Mouse (Mus musculus) olfactory bulb, adult 2 months (tissue): ENCODE data around the gene Camta1. TPM values are rescaled to one million over a fixed set of nuclear protein-coding genes. Genes with fewer than 3 reads are reported as not detected.

Experiments
- H3K27ac ChIP-seq: fragments of 200-500 bp; 2 replicates; pipeline ENCODE4 v1.5.1; 2012; ENCODE audit warnings: low read depth, low read length; ENCODE audit not compliant: insufficient read depth
- H3K4me1 ChIP-seq: fragments of 200-500 bp; 2 replicates; pipeline ENCODE4 v1.6.1; 2012; ENCODE audit warnings: low read length; ENCODE audit not compliant: control insufficient read depth, insufficient read depth
- H3K4me3 ChIP-seq: fragments of 200-500 bp; 2 replicates; pipeline ENCODE4 v1.5.1; 2012; ENCODE audit warnings: mild to moderate bottlenecking, low read depth, low read length, moderate library complexity; ENCODE audit not compliant: insufficient read depth
- CTCF ChIP-seq: fragments of 200-500 bp; IDR thresholded peaks from 2 replicates; pipeline ENCODE4 v1.5.1; 2012; ENCODE audit warnings: low read depth, mild to moderate bottlenecking, low read length, moderate library complexity; ENCODE audit not compliant: insufficient read depth
- POLR2A ChIP-seq: fragments of 200-500 bp; IDR thresholded peaks from 2 replicates; pipeline ENCODE4 v1.6.1; 2012; ENCODE audit warnings: mild to moderate bottlenecking, low read depth, low read length, moderate library complexity; ENCODE audit not compliant: insufficient read depth
- WGBS: fragments of 180-500 bp; shearing (Covaris S2); methylation state at CpG from one replicate; pipeline ENCODE4 v1.1.7; 2018; 5-methylcytosine and 5-hydroxymethylcytosine counted together
- polyA plus RNA-seq: library from polyadenylated mRNA; stranded (reverse); fragments of >200 nt; gene quantifications from 2 replicates; pipeline ENCODE4 v1.2.4, GENCODE M21; 2012; ENCODE audit warnings: low replicate concordance; ENCODE audit not compliant: missing spikeins, insufficient read depth, insufficient read length

The Camta1 gene
- polyA plus RNA-seq, 1 experiment: 363 TPM

- H3K4me3 ChIP-seq: no peak overlapping the region
- H3K27ac ChIP-seq: no peak overlapping the region
- peaks cover 32% of the 10 kb centered on the region for H3K4me1 ChIP-seq
- 54% methylated on average over 21 of the region's 21 CpGs for WGBS
- no peak for TF ChIP-seq POLR2A
- no peak for TF ChIP-seq CTCF
These were observed 142.7 kb downstream of the Camta1 start for GRCm38 (mm10) chr4:151718866-151719475.

GRCm38 (mm10) chr4:151717864-151718263 lies 143.8 kb downstream of the Camta1 start:
- Histone ChIP-seq H3K4me1 (peaks cover 40% of the 10 kb centered on the region), H3K27ac (no peak overlapping the region), H3K4me3 (no peak overlapping the region)
- WGBS: 84% methylated on average over 7 of the region's 7 CpGs
- no peak for TF ChIP-seq CTCF

GRCm38 (mm10) chr4:151713714-151714113 lies 148.0 kb downstream of the Camta1 start:
- no peak overlapping the region for H3K27ac ChIP-seq
- WGBS: 91% methylated on average over 6 of the region's 6 CpGs
- TF ChIP-seq POLR2A (no peak), CTCF (no peak)
- H3K4me1 ChIP-seq: peaks cover 37% of the 10 kb centered on the region
- H3K4me3 ChIP-seq: no peak overlapping the region

GRCm38 (mm10) chr4:151711406-151711805 lies 150.3 kb downstream of the Camta1 start:
- WGBS: 93% methylated on average over 2 of the region's 2 CpGs
- Histone ChIP-seq H3K27ac (no peak overlapping the region), H3K4me1 (peaks cover 26% of the 10 kb centered on the region), H3K4me3 (no peak overlapping the region)
- no peak for TF ChIP-seq CTCF

- WGBS: 69% methylated on average over 7 of the region's 7 CpGs
- Histone ChIP-seq H3K4me1 (peaks cover 26% of the 10 kb centered on the region), H3K4me3 (no peak overlapping the region), H3K27ac (no peak overlapping the region)
- no peak for TF ChIP-seq POLR2A
- TF ChIP-seq CTCF: no peak
These were observed 151.2 kb downstream of the Camta1 start for GRCm38 (mm10) chr4:151710522-151710921.

GRCm38 (mm10) chr4:151709269-151709668 lies 152.4 kb downstream of the Camta1 start:
- TF ChIP-seq POLR2A: no peak
- no peak for TF ChIP-seq CTCF
- 82% methylated on average over 8 of the region's 8 CpGs for whole genome bisulfite sequencing

GRCm38 (mm10) chr4:151703069-151703735 lies 158.5 kb downstream of the Camta1 start:
- 93% methylated on average over 14 of the region's 14 CpGs for WGBS
- no peak overlapping the region for H3K27ac ChIP-seq
- TF ChIP-seq POLR2A: no peak
- no peak for TF ChIP-seq CTCF
- H3K4me1 ChIP-seq: no peaks in the 10 kb centered on the region; the same call in 1 of the 2 replicates
- H3K4me3 ChIP-seq: no peak overlapping the region

More at GRCm38 (mm10) chr4:151709269-151709668, 152.4 kb downstream of the Camta1 start:
- H3K27ac ChIP-seq: no peak overlapping the region
- H3K4me3 ChIP-seq: no peak overlapping the region
- peaks cover 26% of the 10 kb centered on the region for H3K4me1 ChIP-seq

- H3K4me3 ChIP-seq: no peak overlapping the region
- H3K4me1 ChIP-seq: no peaks in the 10 kb centered on the region; the same call in 1 of the 2 replicates
- TF ChIP-seq POLR2A (no peak), CTCF (no peak)
- WGBS: 89% methylated on average over 11 of the region's 11 CpGs
- no peak overlapping the region for H3K27ac ChIP-seq
These were observed 159.2 kb downstream of the Camta1 start for GRCm38 (mm10) chr4:151702463-151702862.

- 51% methylated on average over 11 of the region's 11 CpGs for WGBS
- peaks cover 12% of the 10 kb centered on the region for H3K4me1 ChIP-seq
- H3K27ac ChIP-seq: no peak overlapping the region
- no peak for TF ChIP-seq CTCF
- TF ChIP-seq POLR2A: no peak
- no peak overlapping the region for H3K4me3 ChIP-seq
These were observed 165.7 kb downstream of the Camta1 start for GRCm38 (mm10) chr4:151695984-151696383.

GRCm38 (mm10) chr4:151694531-151694930 lies 167.1 kb downstream of the Camta1 start:
- Histone ChIP-seq H3K4me3 (no peak overlapping the region), H3K27ac (no peak overlapping the region), H3K4me1 (peaks cover 18% of the 10 kb centered on the region)
- WGBS: 38% methylated on average over 7 of the region's 7 CpGs
- TF ChIP-seq CTCF (no peak), POLR2A (no peak)
